Mouse (Mus musculus) limb, embryonic 11.5 days (tissue): ENCODE results near the gene Frat2. TPM values are rescaled to one million over a fixed set of nuclear protein-coding genes. Genes with fewer than 3 reads are reported as not detected.

Experiments used
- ATAC-seq: fragments of 200-750 bp; cut with Nextera tagmentation; 2 replicates; pipeline ENCODE4 v1.8.0; 2017; ENCODE audit warnings: low read depth; ENCODE audit not compliant: insufficient number of reproducible peaks, low FRiP score, low TSS enrichment
- DNase-seq: peaks from one replicate; pipeline ENCODE4 v3.0.0-alpha.2; 2015; ENCODE audit warnings: low spot score
- H3K27ac ChIP-seq: fragments of 300-500 bp; sonication (generic); replicated peaks from 2 replicates; pipeline ENCODE4 v1.5.1; 2014; ENCODE audit warnings: low read depth, mild to moderate bottlenecking, low read length
- H3K27me3 ChIP-seq: fragments of 300-500 bp; sonication (generic); 2 replicates; pipeline ENCODE4 v1.6.1; 2014; ENCODE audit warnings: mild to moderate bottlenecking, low read length, mixed read lengths; ENCODE audit not compliant: control insufficient read depth, insufficient read depth
- H3K36me3 ChIP-seq: fragments of 300-500 bp; sonication (generic); 2 replicates; pipeline ENCODE4 v1.6.1; 2014; ENCODE audit warnings: mild to moderate bottlenecking, low read length, moderate library complexity, mixed read lengths; ENCODE audit not compliant: control insufficient read depth, insufficient read depth
- H3K4me1 ChIP-seq: fragments of 300-500 bp; sonication (generic); 2 replicates; pipeline ENCODE4 v1.6.1; 2014; ENCODE audit warnings: low read length, mixed read lengths; ENCODE audit not compliant: control insufficient read depth, insufficient read depth
- H3K4me2 ChIP-seq: fragments of 300-500 bp; sonication (generic); 2 replicates; pipeline ENCODE4 v1.6.1; 2014; ENCODE audit warnings: low read depth, mild to moderate bottlenecking, moderate library complexity; ENCODE audit not compliant: severe bottlenecking
- H3K4me3 ChIP-seq: fragments of 300-500 bp; sonication (generic); 2 replicates; pipeline ENCODE4 v1.5.1; 2014; ENCODE audit warnings: low read depth, low read length
- H3K9ac ChIP-seq: fragments of 300-500 bp; sonication (generic); 2 replicates; pipeline ENCODE4 v1.6.1; 2014; ENCODE audit warnings: mild to moderate bottlenecking, low read length
- H3K9me3 ChIP-seq: fragments of 300-500 bp; sonication (generic); 2 replicates; pipeline ENCODE4 v1.6.1; 2016; ENCODE audit warnings: low read length; ENCODE audit not compliant: control insufficient read depth
- WGBS: fragments of 180-500 bp; shearing (Covaris S2); extraction: QIAGEN DNeasy Blood & Tissue Kit; methylation state at CpG from one replicate; pipeline ENCODE4 v1.1.7; 2014; 5-methylcytosine and 5-hydroxymethylcytosine counted together
- polyA plus RNA-seq: library from polyadenylated mRNA; unstranded; fragments of >200 nt; fragmentation: Nextera tagmentation; extraction: Ambion mirVana; gene quantifications from 2 replicates; pipeline ENCODE4 v1.2.1, GENCODE M21; 2014

Frat2 gene
- polyA plus RNA-seq = 2.4 and 2.7 TPM in 2 replicates

- 1% methylated on average over 72 of the region's 72 CpGs for WGBS
- Histone ChIP-seq H3K27me3 (peaks cover 7% of the 10 kb centered on the region; the same call in 1 of the 2 replicates), H3K9me3 (no peaks in the 10 kb centered on the region), H3K4me1 (peaks cover 9% of the 10 kb centered on the region; the same call in 1 of the 2 replicates), H3K4me3 (peak within 1 kb of the TSS; percentile 57), H3K27ac (peak within 1 kb of the TSS; percentile 65), H3K36me3 (no peaks in the 10 kb centered on the region), H3K4me2 (peak within 1 kb of the TSS; percentile 96), H3K9ac (peak within 1 kb of the TSS; percentile 68)
- ATAC-seq (peak; percentile 97), DNase-seq (peak; percentile 94)
Measured at GRCm38 (mm10) chr19:41847992-41848851, at the start of gene Frat2. Gene Frat2 (minus strand): TSS chr19:41848132.

- ATAC-seq = 0 out of 2 replicates have a peak, but pooled peaks have one; percentile 21
- Histone ChIP-seq H3K4me2 (peak overlapping the region; percentile 77), H3K9me3 (no peaks in the 10 kb centered on the region), H3K9ac (no peak overlapping the region), H3K27me3 (no peaks in the 10 kb centered on the region), H3K4me1 (no peaks in the 10 kb centered on the region), H3K4me3 (peak overlapping the region; percentile 58), H3K36me3 (no peaks in the 10 kb centered on the region), H3K27ac (no peak overlapping the region)
- DNase-seq = no peak
- WGBS = 21% methylated on average over 18 of the region's 18 CpGs
Measured at GRCm38 (mm10) chr19:41896319-41896711, 48.4 kb upstream of the Frat2 start.

DNA sequence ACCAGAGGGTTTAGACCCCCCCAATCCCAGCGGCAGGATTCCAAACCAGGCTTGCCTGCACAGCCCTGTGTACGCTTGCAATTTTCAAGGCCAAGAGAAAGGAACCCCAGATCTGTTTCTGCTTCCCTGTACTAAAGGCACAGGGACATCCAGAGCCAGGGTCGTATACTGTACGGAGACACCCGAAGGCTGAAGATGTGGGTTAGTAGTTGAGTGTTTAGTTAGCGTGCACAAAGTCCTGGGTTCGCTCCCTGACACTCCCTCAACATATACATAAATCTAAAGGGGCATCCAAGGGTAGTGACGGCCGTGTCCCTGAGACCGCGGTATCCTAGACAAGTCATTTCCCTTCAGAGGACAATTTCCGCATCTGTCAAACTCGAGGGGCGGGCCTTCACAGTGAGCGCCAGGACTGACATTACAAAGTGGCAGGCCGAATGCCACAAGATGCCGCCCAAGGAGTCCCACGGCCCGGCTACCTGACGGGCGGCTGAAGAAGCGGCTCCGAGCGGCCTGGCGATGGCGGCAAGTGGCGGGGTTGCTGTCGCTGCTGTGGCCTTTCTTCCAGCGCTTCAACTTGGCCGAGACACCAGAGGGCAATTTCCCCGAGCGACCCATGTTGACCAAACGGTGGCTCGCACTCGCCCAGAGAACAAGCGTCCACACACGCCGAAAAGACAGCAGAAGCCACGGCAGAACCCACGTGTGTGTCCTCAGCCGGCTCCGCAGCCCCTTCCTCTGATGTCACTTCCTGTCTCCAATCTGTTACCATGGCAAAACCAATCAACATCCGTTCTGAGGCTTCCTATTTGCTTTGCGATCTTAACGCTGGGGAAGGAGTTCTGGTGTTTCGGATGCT, 47.8 kb upstream of the Frat2 start, which contains the start of gene Rrp12:
TSS of gene Rrp12 (minus strand) at position 714 of the 859 bp plus-strand sequence.
- peak within 1 kb of the TSS; percentile 77 for H3K4me2 ChIP-seq
- ATAC-seq (peak; percentile 86; the same call in 1 of the 2 replicates), DNase-seq (peak; percentile 83)
- H3K27me3 ChIP-seq = no peaks in the 10 kb centered on the region
- no peaks in the 10 kb centered on the region for H3K4me1 ChIP-seq
- H3K27ac ChIP-seq = no peak within 1 kb of the TSS
- WGBS = under 1% methylated on average over 46 of the region's 46 CpGs
- no peaks in the 10 kb centered on the region for H3K9me3 ChIP-seq
- peak within 1 kb of the TSS; percentile 58 for H3K4me3 ChIP-seq
- H3K9ac ChIP-seq = peak within 1 kb of the TSS; percentile 28; the same call in 1 of the 2 replicates
- H3K36me3 ChIP-seq = no peaks in the 10 kb centered on the region

- ATAC-seq = no peak
- Histone ChIP-seq H3K4me2 (peak overlapping the region; percentile 77; the same call in 1 of the 2 replicates), H3K36me3 (0 out of 2 replicates have a peak, but pooled peaks cover 2% of the 10 kb centered on the region), H3K4me1 (no peaks in the 10 kb centered on the region), H3K9me3 (no peaks in the 10 kb centered on the region), H3K27me3 (no peaks in the 10 kb centered on the region), H3K4me3 (peak overlapping the region; percentile 58; the same call in 1 of the 2 replicates), H3K27ac (no peak overlapping the region), H3K9ac (no peak overlapping the region)
- no peak for DNase-seq
- WGBS = 52% methylated on average over 7 of the region's 7 CpGs
Measured at GRCm38 (mm10) chr19:41894959-41895358, 47.0 kb upstream of the Frat2 start.

GRCm38 (mm10) chr19:41888191-41888590, 40.3 kb upstream of the Frat2 start:
- H3K4me2 ChIP-seq = no peak overlapping the region

DNA sequence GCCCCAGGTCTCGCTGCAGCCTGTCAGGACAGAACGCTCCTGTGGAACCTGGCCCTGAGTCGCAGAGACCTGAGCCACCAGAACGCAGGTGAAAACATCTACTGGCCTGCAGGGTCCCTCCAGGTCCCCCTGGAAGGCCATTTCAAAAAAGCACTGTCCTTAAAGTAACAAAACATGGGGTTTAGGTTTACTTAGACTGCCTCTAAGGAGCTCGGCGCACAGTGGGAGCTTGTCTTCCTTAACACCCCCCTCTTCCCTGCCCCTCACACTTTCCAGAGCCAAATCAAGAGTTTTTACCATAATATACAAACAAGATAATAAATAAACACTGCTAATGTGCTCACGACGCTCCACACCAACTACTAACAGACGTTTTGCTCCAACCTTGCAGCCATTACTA, 36.0 kb upstream of the Frat2 start:
- Histone ChIP-seq H3K4me2 (no peak overlapping the region), H3K4me1 (no peaks in the 10 kb centered on the region), H3K9me3 (no peaks in the 10 kb centered on the region), H3K4me3 (no peak overlapping the region), H3K9ac (no peak overlapping the region), H3K27ac (no peak overlapping the region), H3K36me3 (peaks cover 9% of the 10 kb centered on the region; the same call in 1 of the 2 replicates), H3K27me3 (no peaks in the 10 kb centered on the region)
- 89% methylated on average over 9 of the region's 9 CpGs for WGBS
- ATAC-seq (no peak), DNase-seq (no peak)

More at GRCm38 (mm10) chr19:41888191-41888590, 40.3 kb upstream of the Frat2 start:
- ATAC-seq = no peak
- no peaks in the 10 kb centered on the region for H3K27me3 ChIP-seq
- H3K4me3 ChIP-seq = no peak overlapping the region
- no peak for DNase-seq
- no peaks in the 10 kb centered on the region for H3K9me3 ChIP-seq
- H3K27ac ChIP-seq = no peak overlapping the region
- no peak overlapping the region for H3K9ac ChIP-seq
- H3K36me3 ChIP-seq = peaks cover 11% of the 10 kb centered on the region; the same call in 1 of the 2 replicates
- no peaks in the 10 kb centered on the region for H3K4me1 ChIP-seq

DNA sequence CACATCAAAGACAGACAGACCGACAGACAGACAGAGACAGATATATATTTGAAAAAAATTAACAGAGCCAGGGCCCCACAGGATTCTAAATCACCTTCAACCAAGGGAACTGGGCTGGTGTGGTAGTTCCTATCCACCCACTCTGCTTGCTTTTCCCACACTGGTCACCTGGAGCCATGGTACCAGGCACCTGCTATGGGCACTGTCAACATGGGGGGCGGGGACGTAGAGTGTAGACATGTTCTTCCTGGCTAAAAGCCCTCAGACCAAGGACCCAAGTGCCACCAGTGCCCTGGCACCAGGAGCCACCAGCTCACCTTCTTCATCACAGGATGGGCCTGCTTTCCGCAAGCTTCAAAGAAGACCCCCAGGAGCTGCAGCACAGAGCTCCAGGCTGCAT, 33.9 kb upstream of the Frat2 start:
- Histone ChIP-seq H3K27ac (no peak overlapping the region), H3K9ac (no peak overlapping the region), H3K4me1 (no peaks in the 10 kb centered on the region), H3K9me3 (no peaks in the 10 kb centered on the region), H3K27me3 (no peaks in the 10 kb centered on the region), H3K36me3 (peaks cover 15% of the 10 kb centered on the region; the same call in 1 of the 2 replicates), H3K4me2 (no peak overlapping the region), H3K4me3 (no peak overlapping the region)
- DNase-seq (no peak), ATAC-seq (no peak)
- 94% methylated on average over 4 of the region's 4 CpGs for WGBS

DNA sequence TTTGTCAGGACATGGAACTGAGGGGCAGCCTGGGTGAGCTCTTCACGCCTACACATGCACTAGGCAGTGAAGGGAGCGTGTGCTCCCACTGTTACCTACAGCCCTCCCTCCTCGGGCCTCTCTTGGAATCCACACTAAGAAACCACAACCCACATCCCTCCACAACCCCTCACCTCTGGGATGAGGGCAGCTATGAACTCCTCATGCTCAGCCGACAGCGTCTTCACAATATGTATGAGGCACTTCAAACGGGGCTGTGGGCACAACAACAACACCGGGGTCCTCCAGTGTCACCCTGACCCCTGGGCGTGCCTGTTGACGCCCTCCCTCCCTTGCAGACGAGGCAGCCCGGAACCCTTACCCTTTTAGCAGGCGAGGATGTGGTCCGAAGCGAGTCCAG, 26.4 kb upstream of the Frat2 start:
- peaks cover 12% of the 10 kb centered on the region; the same call in 1 of the 2 replicates for H3K36me3 ChIP-seq
- ATAC-seq (no peak), DNase-seq (no peak)
- H3K4me3 ChIP-seq = no peak overlapping the region
- no peaks in the 10 kb centered on the region for H3K4me1 ChIP-seq
- WGBS = 92% methylated on average over 14 of the region's 14 CpGs
- no peak overlapping the region for H3K27ac ChIP-seq
- H3K4me2 ChIP-seq = no peak overlapping the region
- H3K9ac ChIP-seq = no peak overlapping the region
- no peaks in the 10 kb centered on the region for H3K9me3 ChIP-seq
- H3K27me3 ChIP-seq = no peaks in the 10 kb centered on the region
